Mouse (Mus musculus): ENCODE measurements around the gene Dpp6. TPM values are rescaled to one million over a fixed set of nuclear protein-coding genes. Genes with fewer than 3 reads are reported as not detected.
"Not testable (repeated sequence)": the region's sequence is repeated elsewhere in the genome, so short reads cannot be mapped to it uniquely, and the experiment has no call there.

Dpp6 gene
- polyA plus RNA-seq, 1 experiment from 2014 or later, result 2.6 TPM

DNA sequence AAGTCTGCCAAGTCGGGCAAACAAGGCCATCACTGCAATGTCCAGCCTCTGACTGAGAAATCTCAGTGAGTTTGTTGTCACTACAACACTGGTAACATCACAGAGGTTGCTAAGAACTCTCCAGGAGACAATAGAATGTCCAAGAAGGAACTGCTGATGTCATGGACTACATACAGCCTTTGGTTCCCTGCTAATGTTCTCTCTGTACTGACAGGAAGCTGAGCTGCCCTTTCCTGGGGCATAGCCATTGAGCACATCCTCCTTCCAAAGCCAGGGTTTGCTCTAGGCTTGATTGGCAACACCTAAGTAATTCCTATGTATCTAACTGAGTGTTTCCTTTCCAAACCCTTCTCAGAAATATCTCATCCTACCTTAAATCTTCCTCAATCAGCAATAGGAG is 684.3 kb downstream of the Dpp6 start, which contains the start of gene Speer4b:
Gene Speer4b, minus strand, starts transcription at position 101 of the 400 bp plus-strand sequence.
- H3K4me3 ChIP-seq (ENCODE audit: low read length); H3K27me3 ChIP-seq (ENCODE audit: control insufficient read depth, insufficient read depth, low read length); H3K4me2 ChIP-seq (replicated peaks; ENCODE audit: low read depth, low read length); ATAC-seq (ENCODE audit: low FRiP score, low TSS enrichment); H3K27ac ChIP-seq (ENCODE audit: low read depth, low read length); H3K36me3 ChIP-seq (ENCODE audit: control insufficient read depth, insufficient read depth, low read length); H3K9me3 ChIP-seq (ENCODE audit: control insufficient read depth, low read length); H3K4me1 ChIP-seq (ENCODE audit: control insufficient read depth, insufficient read depth, low read length); H3K9ac ChIP-seq (ENCODE audit: low read depth, low read length): not testable (repeated sequence)
- 63% methylated on average over 1 of the region's 1 CpGs for WGBS

DNA sequence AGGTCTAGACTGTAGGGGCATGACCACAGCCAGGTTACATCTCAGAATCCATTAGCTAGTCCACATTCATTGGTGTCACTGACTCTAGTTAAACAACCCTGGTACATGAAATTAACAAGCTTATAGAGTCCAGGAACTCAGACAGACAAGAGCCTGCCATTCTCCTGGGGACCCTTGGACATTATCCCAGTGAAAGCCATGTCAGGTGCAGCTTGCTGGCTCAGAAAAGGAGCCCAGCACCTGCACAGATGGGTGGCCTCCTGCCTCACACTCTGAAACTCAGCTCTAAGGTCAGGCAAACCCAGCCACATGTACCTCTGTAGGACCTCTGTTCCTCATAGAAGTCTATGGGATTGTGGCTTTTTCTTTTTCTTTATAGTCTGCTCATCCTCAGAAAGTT is 701.7 kb downstream of the Dpp6 start:
- Histone ChIP-seq H3K27ac (ENCODE audit: low read depth, low read length) (no peak overlapping the region), H3K4me2 (replicated peaks; ENCODE audit: low read depth, low read length) (no peak overlapping the region), H3K36me3 (ENCODE audit: control insufficient read depth, insufficient read depth, low read length) (no peaks in the 10 kb centered on the region), H3K9ac (ENCODE audit: low read depth, low read length) (no peak overlapping the region), H3K4me1 (ENCODE audit: control insufficient read depth, insufficient read depth, low read length) (no peaks in the 10 kb centered on the region), H3K9me3 (ENCODE audit: control insufficient read depth, low read length) (no peaks in the 10 kb centered on the region), H3K4me3 (ENCODE audit: low read length) (no peak overlapping the region), H3K27me3 (ENCODE audit: control insufficient read depth, insufficient read depth, low read length) (no peaks in the 10 kb centered on the region)
- ATAC-seq (ENCODE audit: low FRiP score, low TSS enrichment), result no peak

DNA sequence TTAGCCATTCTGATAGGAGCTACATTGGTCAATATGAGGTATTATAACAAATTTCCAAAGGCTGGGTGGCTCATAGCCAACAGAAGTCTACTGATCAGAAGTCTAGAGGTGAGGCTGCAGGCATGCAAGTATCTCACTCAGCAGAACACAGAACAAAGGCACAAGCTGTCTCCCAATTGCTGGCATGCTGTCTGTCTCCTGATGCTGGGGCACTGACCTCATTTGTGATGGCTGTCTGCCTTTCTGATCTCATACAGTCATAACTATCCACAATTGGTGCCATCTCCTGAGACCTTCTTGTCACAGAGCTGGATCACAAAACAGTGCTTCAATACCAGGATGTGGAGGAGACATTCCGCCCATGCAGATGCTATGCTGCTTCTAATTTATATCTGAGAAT is 709.9 kb downstream of the Dpp6 start:
- no peaks in the 10 kb centered on the region for H3K9me3 ChIP-seq (ENCODE audit: control insufficient read depth, low read length)
- H3K36me3 ChIP-seq (ENCODE audit: control insufficient read depth, insufficient read depth, low read length), result no peaks in the 10 kb centered on the region
- ATAC-seq (ENCODE audit: low FRiP score, low TSS enrichment), result no peak
- no peak overlapping the region for H3K4me2 ChIP-seq (replicated peaks; ENCODE audit: low read depth, low read length)
- 97% methylated on average over 1 of the region's 1 CpGs for WGBS
- H3K27me3 ChIP-seq (ENCODE audit: control insufficient read depth, insufficient read depth, low read length), result no peaks in the 10 kb centered on the region
- H3K9ac ChIP-seq (ENCODE audit: low read depth, low read length), result no peak overlapping the region
- H3K4me1 ChIP-seq (ENCODE audit: control insufficient read depth, insufficient read depth, low read length), result no peaks in the 10 kb centered on the region
- H3K27ac ChIP-seq (ENCODE audit: low read depth, low read length), result no peak overlapping the region
- H3K4me3 ChIP-seq (ENCODE audit: low read length), result no peak overlapping the region

DNA sequence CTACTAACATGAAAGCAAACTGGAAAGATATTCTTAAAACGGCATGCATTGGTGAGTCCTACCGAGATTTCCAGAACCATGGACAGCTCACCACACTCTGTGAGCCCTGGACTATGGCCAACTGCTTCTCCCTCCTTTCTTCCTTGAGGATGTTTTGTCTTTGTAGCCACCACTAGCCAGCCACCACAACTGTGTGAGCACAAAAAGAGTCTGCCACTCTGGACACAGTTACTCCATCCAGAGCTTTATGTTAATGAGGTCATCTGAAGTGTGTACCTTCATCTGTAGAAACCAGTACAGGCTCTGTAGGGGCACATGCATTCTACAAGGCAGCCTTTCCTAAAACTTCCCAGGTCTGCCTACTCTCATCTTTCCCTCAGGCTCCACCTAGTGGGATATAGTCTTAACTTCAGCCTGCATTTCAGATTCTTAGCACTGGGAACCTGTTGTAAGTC is 727.8 kb downstream of the Dpp6 start:
- 6% methylated on average over 2 of the region's 2 CpGs for WGBS

DNA sequence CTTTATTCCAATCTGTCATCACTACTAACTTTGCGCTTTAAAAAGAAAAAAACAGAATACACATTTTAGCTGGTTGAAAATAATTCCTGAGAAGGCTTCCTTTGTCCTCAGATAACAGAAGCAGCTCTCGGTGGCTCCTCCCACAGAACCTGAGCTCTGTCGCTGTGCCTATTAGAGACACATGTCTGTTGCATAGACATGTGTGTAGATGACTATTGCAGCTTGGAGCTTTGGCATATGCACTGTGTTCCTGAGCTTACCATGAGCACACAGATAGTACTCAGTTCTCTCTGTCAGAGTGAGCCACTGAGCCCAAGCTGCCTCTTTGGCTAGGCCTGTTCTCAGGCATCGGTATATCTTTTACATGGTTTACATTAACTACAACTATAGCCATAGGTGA is 732.3 kb downstream of the Dpp6 start:
- no peaks in the 10 kb centered on the region for H3K36me3 ChIP-seq (ENCODE audit: control insufficient read depth, insufficient read depth, low read length)
- WGBS, result 91% methylated on average over 4 of the region's 4 CpGs
- H3K27ac ChIP-seq (ENCODE audit: low read depth, low read length), result no peak overlapping the region
- H3K4me2 ChIP-seq (replicated peaks; ENCODE audit: low read depth, low read length), result no peak overlapping the region
- no peaks in the 10 kb centered on the region for H3K27me3 ChIP-seq (ENCODE audit: control insufficient read depth, insufficient read depth, low read length)
- H3K4me3 ChIP-seq (ENCODE audit: low read length), result no peak overlapping the region
- ATAC-seq (ENCODE audit: low FRiP score, low TSS enrichment), result no peak
- H3K9me3 ChIP-seq (ENCODE audit: control insufficient read depth, low read length), result no peaks in the 10 kb centered on the region
- no peaks in the 10 kb centered on the region for H3K4me1 ChIP-seq (ENCODE audit: control insufficient read depth, insufficient read depth, low read length)
- no peak overlapping the region for H3K9ac ChIP-seq (ENCODE audit: low read depth, low read length)

More for the DNA sequence above, 727.8 kb downstream of the Dpp6 start:
- peak; percentile 60 for ATAC-seq (ENCODE audit: low FRiP score, low TSS enrichment)
- Histone ChIP-seq H3K4me2 (replicated peaks; ENCODE audit: low read depth, low read length) (no peak overlapping the region), H3K9me3 (ENCODE audit: control insufficient read depth, low read length) (no peaks in the 10 kb centered on the region), H3K27ac (ENCODE audit: low read depth, low read length) (no peak overlapping the region), H3K4me3 (ENCODE audit: low read length) (no peak overlapping the region), H3K4me1 (ENCODE audit: control insufficient read depth, insufficient read depth, low read length) (no peaks in the 10 kb centered on the region), H3K9ac (ENCODE audit: low read depth, low read length) (no peak overlapping the region), H3K27me3 (ENCODE audit: control insufficient read depth, insufficient read depth, low read length) (no peaks in the 10 kb centered on the region), H3K36me3 (ENCODE audit: control insufficient read depth, insufficient read depth, low read length) (no peaks in the 10 kb centered on the region)

DNA sequence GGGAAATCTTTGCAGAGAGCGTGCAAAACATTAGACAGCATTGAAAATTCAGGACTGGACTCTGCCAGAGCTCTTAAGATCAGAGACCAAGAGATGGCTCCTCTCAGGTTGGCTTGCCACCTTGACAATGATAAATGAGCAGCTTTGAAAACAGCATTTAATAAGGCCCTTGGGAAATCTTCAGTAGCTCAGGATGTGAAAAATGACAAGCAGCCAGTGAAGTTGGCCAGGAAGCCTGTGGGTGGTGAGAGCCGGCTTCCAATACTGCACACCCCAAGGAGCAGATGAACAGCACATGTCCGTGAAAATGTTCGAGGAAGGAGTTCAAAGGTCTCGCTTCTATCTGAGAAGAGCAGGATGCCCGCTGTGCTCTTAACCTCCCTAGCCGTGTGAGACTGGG is 748.7 kb downstream of the Dpp6 start:
- 46% methylated on average over 7 of the region's 7 CpGs for WGBS
- Histone ChIP-seq H3K4me1 (ENCODE audit: control insufficient read depth, insufficient read depth, low read length) (no peaks in the 10 kb centered on the region), H3K27me3 (ENCODE audit: control insufficient read depth, insufficient read depth, low read length) (no peaks in the 10 kb centered on the region), H3K36me3 (ENCODE audit: control insufficient read depth, insufficient read depth, low read length) (no peaks in the 10 kb centered on the region), H3K9ac (ENCODE audit: low read depth, low read length) (no peak overlapping the region), H3K4me2 (replicated peaks; ENCODE audit: low read depth, low read length) (no peak overlapping the region), H3K27ac (ENCODE audit: low read depth, low read length) (no peak overlapping the region), H3K9me3 (ENCODE audit: control insufficient read depth, low read length) (no peaks in the 10 kb centered on the region), H3K4me3 (ENCODE audit: low read length) (no peak overlapping the region)
- ATAC-seq (ENCODE audit: low FRiP score, low TSS enrichment), result no peak

DNA sequence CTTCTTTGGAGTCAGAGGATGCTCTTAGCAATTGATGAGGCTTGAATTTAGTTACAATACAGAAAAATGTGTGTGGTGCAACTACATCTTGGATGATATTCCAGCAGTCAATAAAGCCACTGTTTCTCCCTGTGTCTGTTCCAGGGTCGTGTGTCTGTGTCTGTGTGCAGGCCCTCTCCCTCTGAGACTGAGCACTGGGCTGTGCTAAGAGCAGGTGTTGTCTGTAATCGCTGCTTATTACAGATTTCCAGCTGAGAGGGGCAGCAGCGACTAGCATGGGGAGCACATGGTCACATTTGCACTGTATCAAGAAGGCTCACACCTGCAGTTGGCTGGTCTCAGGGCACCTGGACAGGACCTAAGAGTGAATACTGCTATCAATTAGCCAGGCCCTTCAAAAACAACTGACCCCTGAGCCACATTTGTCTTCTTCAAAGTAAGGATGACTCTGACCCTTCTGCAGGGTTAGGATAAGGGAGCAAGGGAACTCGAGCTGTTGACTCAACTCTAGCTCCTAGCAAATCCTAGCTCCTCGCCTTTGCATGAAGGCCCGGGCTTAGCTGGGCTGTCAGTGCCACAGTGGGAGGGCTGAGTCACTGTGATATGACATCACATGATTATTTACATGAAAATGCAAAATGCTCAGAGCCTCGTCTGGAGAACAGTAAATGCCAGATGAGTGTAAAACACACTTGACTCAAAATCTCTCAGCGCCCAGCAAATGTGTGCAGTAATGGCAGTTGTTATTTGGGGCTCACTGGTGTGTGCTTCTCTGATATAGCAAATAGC is 771.2 kb downstream of the Dpp6 start:
- Histone ChIP-seq H3K9ac (ENCODE audit: low read depth, low read length) (no peak overlapping the region), H3K4me3 (ENCODE audit: low read length) (no peak overlapping the region), H3K9me3 (ENCODE audit: control insufficient read depth, low read length) (no peaks in the 10 kb centered on the region), H3K4me1 (ENCODE audit: control insufficient read depth, insufficient read depth, low read length) (no peaks in the 10 kb centered on the region), H3K27ac (ENCODE audit: low read depth, low read length) (no peak overlapping the region), H3K4me2 (replicated peaks; ENCODE audit: low read depth, low read length) (no peak overlapping the region), H3K36me3 (ENCODE audit: control insufficient read depth, insufficient read depth, low read length) (no peaks in the 10 kb centered on the region), H3K27me3 (ENCODE audit: control insufficient read depth, insufficient read depth, low read length) (no peaks in the 10 kb centered on the region)
- ATAC-seq (ENCODE audit: low FRiP score, low TSS enrichment), result no peak
- 51% methylated on average over 8 of the region's 8 CpGs for WGBS

DNA sequence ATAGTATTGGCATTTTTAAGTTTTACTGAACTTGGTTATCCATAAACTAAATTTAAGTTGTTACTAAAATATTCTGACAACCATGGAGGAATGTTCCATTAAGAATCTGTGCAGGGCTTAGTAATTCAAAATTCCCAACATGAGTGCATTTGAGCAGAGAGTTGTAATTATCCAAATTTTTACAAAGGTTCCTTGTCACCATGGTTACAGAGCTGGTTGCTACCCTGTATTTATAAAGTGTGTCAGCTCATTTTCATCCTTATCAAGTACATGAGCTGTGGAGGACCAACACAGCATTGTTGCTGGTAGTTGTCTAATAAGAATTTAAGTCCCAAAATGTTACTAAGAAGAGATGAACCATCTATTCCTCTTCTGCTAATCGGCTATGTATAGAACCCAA is 787.1 kb downstream of the Dpp6 start:
- H3K4me2 ChIP-seq (replicated peaks; ENCODE audit: low read depth, low read length), result no peak overlapping the region
- WGBS, result 100% methylated on average over 1 of the region's 1 CpGs
- no peak for ATAC-seq (ENCODE audit: low FRiP score, low TSS enrichment)
- no peak overlapping the region for H3K27ac ChIP-seq (ENCODE audit: low read depth, low read length)
- H3K4me1 ChIP-seq (ENCODE audit: control insufficient read depth, insufficient read depth, low read length), result no peaks in the 10 kb centered on the region
- no peaks in the 10 kb centered on the region for H3K9me3 ChIP-seq (ENCODE audit: control insufficient read depth, low read length)
- H3K36me3 ChIP-seq (ENCODE audit: control insufficient read depth, insufficient read depth, low read length), result no peaks in the 10 kb centered on the region
- no peak overlapping the region for H3K9ac ChIP-seq (ENCODE audit: low read depth, low read length)
- no peaks in the 10 kb centered on the region for H3K27me3 ChIP-seq (ENCODE audit: control insufficient read depth, insufficient read depth, low read length)
- no peak overlapping the region for H3K4me3 ChIP-seq (ENCODE audit: low read length)

DNA sequence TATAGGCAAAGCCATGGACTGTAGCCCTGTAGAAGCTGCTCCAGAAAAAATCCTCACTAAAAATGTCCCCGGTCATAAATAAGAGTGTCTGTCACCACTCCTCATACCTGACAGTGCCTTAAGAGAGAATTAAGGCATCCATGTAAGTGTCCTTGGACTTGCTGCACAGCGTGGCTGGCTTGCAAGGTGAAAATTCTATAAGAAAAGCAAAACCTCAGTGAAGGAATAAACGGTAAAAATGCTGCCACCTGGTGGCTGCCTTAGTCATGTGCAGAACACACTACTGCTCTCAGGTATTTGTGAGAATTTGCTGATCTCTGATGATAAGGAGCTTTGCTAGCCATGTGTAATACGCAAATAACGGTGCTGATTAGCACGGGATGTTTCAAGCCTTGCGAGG is 798.8 kb downstream of the Dpp6 start:
- Histone ChIP-seq H3K27me3 (ENCODE audit: control insufficient read depth, insufficient read depth, low read length) (no peaks in the 10 kb centered on the region), H3K9me3 (ENCODE audit: control insufficient read depth, low read length) (no peaks in the 10 kb centered on the region), H3K4me1 (ENCODE audit: control insufficient read depth, insufficient read depth, low read length) (no peaks in the 10 kb centered on the region), H3K36me3 (ENCODE audit: control insufficient read depth, insufficient read depth, low read length) (no peaks in the 10 kb centered on the region), H3K9ac (ENCODE audit: low read depth, low read length) (no peak overlapping the region), H3K27ac (ENCODE audit: low read depth, low read length) (no peak overlapping the region), H3K4me2 (replicated peaks; ENCODE audit: low read depth, low read length) (no peak overlapping the region), H3K4me3 (ENCODE audit: low read length) (no peak overlapping the region)
- ATAC-seq (ENCODE audit: low FRiP score, low TSS enrichment), result no peak
- WGBS, result 36% methylated on average over 7 of the region's 7 CpGs

All from kidney, embryonic 14.5 days (tissue).